Mouse (Mus musculus) bone marrow, adult 2 months (tissue): Measurements from ENCODE around the gene Agmat.

Experiments used
- CTCF ChIP-seq: fragments of 200-500 bp; IDR thresholded peaks from 2 replicates; pipeline ENCODE4 v1.5.1; 2011; ENCODE audit warnings: low read length, control low read depth; ENCODE audit not compliant: control insufficient read depth, insufficient read depth
- POLR2A ChIP-seq: fragments of 200-500 bp; IDR thresholded peaks from 2 replicates; pipeline ENCODE4 v1.6.1; 2011; ENCODE audit warnings: low read depth, mild to moderate bottlenecking, control low read depth, low read length, borderline replicate concordance; ENCODE audit not compliant: control insufficient read depth

DNA sequence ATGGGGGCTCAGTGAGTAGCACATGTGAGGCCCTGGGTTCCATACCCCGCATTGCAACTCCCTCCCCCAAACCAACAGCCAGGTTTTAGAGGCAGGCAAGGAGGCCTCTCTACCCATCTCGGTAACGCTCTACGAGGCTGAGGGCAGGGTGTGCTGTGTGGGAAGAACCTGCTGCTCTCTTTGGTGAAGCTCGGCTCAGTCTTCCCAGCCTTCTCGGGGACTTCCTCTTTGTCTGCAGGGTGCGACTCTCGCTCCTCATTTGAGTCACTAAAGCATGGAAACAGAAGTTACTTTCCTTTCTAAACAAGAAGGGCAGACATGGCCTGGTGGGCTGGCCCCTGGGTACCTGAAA is 19.8 kb downstream of the Agmat start:
- TF ChIP-seq CTCF = no peak
- TF ChIP-seq POLR2A = no peak
